Mouse (Mus musculus): ENCODE data around the gene 0610012G03Rik.
"Not testable (repeated sequence)": the region's sequence is repeated elsewhere in the genome, so short reads cannot be mapped to it uniquely, and the experiment has no call there.

0610012G03Rik gene

DNA sequence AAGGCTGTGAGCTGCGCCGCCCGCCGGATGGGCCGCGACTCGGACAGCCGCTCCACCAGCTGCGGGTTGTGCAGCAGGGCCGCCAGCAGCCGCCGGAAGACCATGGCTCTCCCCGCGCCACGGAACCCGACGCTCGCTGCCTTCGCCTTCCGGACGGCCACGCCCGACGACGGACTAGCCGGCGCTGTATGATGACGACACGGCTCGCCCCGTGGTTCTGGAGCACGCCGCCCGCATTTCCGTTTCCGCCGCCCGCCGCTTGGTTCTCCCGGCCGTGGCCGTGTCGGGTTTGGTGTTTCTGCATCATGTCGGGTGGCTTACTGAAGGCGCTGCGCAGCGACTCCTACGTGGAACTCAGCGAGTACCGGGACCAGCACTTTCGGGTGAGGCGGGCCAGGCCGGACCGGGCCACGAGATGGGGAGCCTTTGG is at the start of gene 0610012G03Rik, which contains the start of gene Ncbp2:
TSS of gene 0610012G03Rik (minus strand) at position 150 of the 430 bp plus-strand sequence.
TSS of gene Ncbp2 (plus strand) at position 169 of the 430 bp plus-strand sequence.
- DNase-seq (ENCODE audit: low spot score) = peak; percentile 97

DNA sequence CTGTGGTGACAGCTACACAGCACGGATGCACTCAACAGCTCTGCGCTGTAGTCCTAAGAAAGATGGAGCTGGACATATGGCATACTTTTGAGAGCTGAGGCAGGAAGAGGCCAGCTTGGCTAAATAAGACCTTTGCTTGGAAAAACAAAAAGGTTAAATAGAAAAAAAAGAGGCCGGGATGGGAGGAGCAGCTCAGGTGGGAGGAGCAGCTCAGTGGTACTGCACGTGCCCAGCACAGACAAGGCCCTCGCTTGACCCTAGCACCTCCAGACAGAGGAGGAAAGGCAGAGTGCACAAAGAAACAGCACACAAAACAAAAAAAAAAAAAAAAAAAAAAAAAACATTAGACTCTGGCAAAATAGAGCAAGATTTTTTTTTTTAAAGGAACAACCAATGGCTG is 48.1 kb upstream of the 0610012G03Rik start:
- no peak for DNase-seq (ENCODE audit: low spot score)

DNA sequence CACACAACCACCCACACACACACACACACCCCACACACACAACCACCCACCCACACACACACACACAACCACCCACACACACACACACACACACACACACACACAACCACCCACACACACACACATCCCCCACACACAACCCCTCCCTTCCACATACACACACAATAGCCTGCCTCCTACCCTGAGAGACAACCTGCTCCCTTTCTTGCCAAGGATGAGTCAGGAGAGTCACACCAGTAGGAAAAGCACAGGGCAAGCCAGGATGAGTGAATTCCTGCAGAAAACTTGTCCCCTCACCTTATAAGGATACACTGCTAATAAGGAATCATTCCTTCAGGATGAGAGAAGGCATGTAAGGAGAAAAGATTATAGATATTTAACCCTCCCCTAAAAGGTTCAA is 45.7 kb upstream of the 0610012G03Rik start:
- no peak for DNase-seq (ENCODE audit: low spot score)

DNA sequence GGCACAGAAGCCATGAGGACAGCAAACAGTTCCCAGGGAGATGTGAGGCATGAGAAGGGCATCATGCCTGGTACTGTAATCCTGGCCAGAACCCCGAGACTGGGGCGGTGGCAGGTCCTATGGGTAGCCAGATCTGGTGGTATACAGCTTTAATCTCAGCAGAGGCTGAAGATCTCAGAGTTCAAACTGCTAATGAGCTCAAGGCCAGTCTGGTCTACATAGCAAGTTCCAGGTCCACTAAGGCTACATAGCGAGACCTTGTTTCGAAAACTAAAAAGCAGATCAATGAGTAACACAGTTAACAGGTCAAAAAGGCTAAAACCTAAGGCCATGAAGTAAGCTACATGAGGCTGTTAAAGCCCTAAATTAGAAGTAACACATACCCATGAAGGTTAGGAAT is 44.9 kb upstream of the 0610012G03Rik start:
- DNase-seq (ENCODE audit: low spot score) = no peak

DNA sequence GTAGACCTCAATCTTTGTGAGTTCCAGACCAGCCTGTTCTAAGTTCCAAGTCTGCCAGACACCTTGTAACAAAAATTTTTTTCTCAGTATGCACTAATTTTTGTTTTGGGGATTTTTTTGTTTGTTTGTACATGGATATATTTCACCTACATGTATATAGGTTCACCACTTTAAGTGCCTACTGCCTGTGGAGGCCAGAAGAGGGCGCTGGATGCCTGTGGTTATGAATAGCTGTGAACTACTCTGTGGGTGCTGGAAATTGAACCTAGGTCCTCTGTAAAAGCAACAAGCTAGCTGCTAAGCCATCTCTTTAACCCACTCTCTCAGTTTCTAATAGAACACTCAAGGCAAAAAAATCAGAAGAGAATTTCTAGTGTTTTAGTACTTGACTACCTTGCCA is 43.7 kb upstream of the 0610012G03Rik start:
- no peak for DNase-seq (ENCODE audit: low spot score)

DNA sequence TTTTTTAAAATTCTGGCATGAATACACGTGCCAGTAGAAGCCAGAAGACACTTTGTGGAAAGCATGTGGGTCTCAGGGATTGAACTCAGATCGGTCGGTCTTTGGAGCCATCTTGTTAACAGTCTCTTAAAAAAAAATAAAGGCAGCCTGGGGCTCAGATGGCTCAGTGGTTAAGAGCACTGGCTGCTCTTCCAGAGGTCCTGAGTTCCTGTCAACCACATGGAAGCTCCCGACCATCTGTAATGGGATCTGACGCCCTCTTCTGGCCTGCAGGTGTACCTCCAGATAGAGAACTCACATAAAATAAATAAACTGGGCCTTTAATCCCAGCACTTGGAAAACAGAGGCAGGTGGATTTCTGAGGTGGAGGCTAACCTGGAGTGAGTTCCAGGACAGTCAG is 32.7 kb upstream of the 0610012G03Rik start:
- DNase-seq (ENCODE audit: low spot score) = no peak

DNA sequence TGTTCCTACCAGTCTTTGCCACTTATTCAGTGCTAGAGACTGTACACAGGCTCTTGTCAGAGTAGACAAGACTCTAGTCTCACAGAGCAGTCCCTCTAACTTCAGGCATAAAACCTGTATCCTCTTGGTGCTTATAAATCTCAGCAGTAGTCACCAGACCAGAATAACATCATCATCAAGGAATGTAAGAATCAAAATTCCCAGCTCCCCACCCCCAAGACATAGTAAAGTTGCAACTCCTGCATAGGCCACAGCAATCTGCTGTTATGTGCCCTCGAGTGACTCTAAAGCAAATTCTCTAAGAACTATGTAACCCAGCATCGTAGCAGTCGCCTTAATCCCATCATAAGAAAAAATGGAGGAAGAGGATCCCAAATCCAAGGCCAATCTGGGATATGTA is 31.2 kb upstream of the 0610012G03Rik start:
- DNase-seq (ENCODE audit: low spot score) = no peak

DNA sequence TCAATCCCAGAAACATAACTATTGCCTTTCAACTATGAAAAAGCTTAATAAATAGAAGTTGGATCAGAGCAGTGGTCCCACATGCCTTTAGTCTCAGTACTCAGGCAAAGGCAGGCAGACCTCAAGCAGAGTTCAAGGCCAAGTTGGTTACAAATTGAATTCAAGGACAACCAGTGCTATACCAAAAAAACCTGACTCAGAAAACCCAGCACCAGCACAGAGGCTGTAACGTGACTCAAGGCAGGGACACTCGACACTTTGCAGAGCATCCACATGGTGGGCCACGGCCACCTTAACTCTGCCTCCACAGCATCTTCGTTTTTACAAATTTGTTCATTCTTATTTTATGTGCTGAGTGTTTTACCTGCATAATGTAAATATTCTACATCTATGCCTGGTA is 27.0 kb upstream of the 0610012G03Rik start:
- DNase-seq (ENCODE audit: low spot score) = no peak

DNA sequence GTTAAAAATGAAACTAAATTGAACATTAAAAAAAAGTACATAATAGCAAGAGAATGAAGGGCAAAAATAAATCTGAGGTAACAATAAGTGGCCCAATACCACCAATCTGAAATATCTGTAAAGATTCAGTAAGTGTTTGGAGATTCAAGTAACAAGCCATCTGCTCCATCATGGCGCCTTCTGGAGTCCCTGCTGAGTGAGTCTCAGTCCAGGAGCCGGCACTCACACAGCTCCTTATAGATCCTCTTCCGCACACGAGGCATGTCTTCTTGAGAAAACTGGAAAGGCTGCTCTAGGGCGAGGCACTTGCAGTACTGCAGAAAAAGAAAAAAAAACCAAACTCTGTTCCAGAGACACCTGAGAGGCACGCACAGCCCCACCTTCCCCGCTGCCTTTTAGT is 14.9 kb upstream of the 0610012G03Rik start:
- DNase-seq (ENCODE audit: low spot score) = no peak

DNA sequence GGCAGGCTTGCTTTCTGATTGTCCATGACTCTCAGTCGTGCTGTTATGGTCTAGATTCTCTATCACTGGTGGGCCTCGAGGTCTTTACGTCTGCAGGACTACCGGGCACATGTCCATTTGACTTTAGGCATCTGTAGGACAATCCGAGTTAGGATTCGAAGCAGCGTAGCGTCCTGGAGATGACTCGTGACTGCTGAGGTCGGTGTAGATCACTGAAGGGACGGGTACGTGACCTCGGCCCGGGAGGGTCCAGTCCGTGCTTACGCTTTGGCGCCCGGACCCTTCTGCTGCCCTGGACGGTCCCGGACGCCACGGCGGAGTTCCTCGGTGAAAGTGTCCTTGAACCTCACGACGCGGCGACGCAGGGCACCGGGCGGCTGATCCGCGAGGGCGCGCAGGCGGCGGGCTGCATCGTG is 385 bp downstream of the 0610012G03Rik start:
- DNase-seq (ENCODE audit: low spot score) = no peak

DNA sequence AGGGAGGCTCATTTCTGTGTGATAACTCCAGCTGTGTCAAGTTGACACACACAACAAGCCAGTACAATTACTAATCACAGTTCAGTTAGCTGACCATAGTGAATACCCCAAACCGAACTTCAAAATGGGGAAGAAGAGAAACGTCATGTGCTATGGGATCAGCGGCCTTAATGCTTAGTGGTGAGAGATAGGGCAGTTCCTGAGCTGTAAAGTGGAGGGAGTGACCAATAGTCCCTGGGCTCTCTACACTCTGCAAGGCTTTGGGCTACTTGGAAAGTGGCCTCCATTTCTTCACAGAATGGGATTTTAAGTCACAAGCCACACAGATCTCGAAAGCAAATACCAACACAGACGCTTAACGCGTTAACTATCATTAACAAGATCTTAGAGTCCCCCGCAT is 961 bp downstream of the 0610012G03Rik start:
- no peak for DNase-seq (ENCODE audit: low spot score)

DNA sequence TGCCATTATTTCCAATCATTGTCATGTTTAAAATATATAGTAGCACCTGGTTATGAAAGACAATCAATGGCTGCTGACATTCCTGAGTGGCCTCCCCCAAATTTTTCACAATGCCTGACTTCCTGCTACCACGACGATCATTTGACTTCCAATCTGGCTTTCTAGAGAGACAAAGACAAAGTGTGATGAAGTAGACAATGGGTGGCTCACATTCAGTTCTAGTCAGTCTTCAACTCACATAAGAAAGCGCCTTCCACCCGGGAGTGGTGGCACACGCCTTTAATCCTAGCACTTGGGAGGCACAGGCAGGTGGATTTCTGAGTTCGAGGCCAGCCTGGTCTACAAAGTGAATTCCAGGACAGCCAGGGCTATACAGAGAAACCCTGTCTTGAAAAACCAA is 2.3 kb downstream of the 0610012G03Rik start:
- not testable (repeated sequence) for DNase-seq (ENCODE audit: low spot score)

DNA sequence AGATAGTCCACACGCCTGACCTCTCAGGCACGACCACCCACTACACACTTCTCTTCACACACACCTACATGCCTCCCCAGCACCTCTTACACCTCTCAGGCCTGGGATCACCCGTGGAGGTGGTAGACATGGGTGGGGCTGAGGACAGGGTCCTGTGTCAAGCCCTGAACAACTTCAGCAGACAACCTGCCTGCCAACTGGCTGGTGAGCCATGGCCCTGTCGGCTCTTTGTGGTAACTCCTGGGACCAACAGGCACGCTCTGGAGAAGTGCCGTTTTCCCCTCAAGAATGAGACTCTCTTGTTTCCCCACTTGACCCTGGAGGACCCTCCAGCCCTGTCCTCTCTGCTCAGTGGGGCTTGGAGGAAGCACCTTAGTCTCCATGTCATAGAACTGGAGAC is 2.9 kb downstream of the 0610012G03Rik start:
- no peak for DNase-seq (ENCODE audit: low spot score)

DNA sequence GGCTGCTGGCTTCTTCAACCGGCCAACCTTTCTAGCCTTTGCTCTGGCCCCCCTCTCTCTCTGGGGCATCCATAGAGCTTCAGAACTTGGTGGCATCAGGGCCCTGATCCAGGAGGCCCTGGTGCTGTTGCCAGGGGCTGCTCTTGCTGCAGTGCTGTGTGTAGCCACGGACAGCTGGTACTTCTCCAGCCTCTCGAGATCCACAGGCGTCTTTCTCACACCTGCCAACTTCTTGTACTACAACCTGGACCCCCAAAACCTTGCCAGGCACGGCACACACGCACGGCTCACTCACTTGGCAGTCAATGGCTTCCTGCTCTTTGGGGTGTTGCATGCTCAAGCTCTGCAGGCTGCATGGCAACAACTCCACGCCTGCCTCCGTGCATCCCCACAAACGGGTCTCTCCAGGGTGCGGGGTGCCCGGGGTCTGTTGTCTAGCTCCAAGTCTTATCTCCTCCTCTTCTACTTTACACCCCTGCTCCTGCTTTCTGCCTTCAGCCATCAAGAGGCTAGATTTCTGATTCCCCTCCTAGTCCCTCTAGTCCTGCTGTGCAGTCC is 3.5 kb downstream of the 0610012G03Rik start:
- DNase-seq (ENCODE audit: low spot score) = no peak

DNA sequence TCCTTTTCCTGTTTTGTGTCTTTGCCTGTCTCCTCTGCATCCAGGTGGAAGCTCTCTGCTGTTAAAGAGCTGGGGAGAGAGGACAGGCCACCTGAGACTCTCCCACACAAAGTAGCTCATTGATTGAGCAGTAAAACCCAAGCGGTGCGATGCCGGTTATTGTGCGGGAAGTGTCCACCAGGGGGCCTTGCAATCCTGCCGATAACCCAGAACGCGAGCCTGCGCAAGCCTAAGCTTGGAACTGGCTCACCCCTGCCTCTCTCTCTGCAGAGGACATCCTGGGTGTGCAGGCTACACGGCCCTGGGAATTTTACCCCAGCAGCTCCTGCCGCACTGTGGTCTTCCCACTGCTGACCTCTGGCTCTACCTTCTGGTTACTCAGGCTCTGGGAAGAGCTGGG is 4.3 kb downstream of the 0610012G03Rik start:
- DNase-seq (ENCODE audit: low spot score) = peak; percentile 81

DNA sequence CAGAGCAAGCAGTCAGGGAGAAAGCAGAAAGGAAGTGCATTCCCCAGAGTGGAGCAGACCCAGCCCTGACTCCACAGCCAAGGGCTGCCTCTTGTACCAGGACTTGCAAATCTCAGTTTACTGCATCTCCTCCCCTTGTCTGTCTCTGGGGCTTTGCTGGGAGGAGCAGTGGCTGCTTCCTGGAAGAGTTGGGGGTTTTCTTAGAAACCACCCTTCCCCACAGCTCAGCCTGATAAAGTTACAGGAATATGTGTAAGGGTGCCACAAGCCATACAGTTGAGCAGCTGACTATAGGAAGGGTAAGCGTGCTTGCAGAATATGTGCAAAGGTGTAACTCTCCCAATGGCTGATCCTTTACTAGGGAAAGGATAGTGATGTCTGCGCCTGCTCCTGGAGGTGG is 7.7 kb downstream of the 0610012G03Rik start:
- DNase-seq (ENCODE audit: low spot score) = no peak

DNA sequence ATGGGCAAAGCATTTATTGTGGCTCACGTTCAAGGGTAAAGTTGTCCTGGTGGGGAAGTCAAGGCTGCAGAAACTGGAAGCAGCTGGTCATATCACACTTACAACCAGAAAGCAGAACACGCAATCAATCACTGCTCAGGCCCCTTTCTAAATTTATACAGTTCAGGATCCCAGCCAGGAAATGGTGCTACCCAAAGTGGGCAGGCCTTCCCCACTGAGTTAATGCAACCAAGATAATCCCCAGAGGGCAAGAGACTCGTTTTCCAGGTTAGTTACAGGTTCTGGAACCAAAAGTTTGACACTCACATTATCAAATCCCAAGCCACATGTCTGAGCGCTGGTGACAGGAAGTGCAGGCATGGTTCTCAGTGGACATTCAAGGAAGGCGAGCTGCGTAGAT is 9.4 kb downstream of the 0610012G03Rik start:
- no peak for DNase-seq (ENCODE audit: low spot score)

DNA sequence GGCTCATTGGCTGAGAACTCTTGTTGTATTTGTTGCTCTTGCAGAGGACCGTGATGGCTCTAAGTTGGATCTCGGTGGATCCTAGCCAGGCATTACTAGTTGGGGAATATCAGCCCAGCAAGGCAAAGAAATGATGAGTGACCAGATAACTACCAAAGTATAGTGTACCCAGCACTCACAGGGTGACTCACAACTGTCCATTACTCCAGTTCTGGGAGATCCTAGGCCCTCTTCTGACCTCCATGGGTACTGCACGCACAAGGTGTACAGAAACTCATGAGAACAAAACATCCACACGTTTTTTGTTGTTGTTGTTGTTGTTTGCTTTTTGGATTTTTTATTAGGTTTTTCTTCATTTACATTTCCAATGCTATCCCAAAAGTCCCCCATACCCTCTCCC is 11.7 kb downstream of the 0610012G03Rik start:
- DNase-seq (ENCODE audit: low spot score) = no peak

DNA sequence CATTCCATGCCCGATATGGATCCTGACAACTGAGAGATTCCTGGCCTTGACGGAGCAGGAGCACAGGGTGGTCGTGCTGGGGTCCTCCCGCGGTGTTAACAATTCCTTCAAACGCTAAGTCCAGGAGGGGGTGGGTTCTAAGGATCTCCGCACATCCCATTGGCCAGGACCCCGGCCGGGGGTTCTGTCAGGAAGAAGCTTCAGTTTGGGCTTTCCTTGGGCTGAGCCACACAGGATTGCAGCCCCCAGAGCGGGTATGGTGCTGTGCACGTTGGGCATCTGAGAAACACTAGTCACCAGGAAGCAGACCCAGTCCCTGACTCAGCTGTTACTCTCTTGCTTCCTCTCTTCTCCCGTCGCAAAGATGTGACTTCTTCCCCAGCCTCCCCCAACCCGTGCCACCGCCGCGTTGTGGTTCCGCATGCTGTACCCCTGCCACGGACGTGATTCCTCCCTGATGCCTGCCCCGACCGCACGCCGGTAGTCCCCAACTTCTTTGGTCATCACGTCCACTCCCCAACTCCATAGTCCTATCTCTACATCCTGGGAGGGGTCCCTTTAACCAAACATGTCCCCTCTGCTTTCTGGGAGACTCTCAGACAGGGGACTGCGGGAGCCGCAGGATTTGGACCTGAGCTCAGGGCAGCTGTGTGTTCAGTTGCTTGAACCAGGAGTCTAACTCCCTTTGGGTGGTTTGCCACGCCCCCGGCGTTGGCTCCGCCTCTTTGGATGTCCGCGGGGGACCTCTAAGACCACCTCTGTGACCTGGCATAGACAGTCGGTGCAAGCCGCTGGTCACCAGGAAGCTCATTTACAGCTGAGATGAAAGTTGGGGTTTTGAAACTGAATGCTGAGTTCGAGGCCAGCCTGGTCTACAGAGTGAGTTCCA is 13.0 kb downstream of the 0610012G03Rik start:
- no peak for DNase-seq (ENCODE audit: low spot score)

DNA sequence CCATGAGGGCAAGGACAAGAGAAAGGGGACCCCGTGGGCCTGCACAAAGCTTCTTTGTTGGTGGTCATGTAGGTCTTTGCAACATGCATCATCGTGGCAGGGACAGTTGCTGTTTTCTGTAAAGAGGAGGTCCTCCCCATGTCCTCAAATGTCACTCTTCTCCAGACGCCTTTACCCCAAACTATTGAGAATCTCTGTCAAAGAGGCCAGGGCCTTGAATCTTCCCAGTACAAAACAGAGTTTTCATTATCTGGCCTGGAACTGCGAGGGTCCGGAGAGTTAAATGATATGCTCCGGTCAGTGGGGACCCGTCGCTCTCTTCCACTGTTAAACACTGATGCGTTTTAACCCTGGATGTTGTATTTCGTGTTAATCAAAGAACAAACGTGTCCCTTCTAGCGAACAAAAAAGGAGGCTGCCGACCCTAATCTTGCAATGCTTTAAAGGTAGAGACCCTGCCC is 13.7 kb downstream of the 0610012G03Rik start:
- no peak for DNase-seq (ENCODE audit: low spot score)

DNA sequence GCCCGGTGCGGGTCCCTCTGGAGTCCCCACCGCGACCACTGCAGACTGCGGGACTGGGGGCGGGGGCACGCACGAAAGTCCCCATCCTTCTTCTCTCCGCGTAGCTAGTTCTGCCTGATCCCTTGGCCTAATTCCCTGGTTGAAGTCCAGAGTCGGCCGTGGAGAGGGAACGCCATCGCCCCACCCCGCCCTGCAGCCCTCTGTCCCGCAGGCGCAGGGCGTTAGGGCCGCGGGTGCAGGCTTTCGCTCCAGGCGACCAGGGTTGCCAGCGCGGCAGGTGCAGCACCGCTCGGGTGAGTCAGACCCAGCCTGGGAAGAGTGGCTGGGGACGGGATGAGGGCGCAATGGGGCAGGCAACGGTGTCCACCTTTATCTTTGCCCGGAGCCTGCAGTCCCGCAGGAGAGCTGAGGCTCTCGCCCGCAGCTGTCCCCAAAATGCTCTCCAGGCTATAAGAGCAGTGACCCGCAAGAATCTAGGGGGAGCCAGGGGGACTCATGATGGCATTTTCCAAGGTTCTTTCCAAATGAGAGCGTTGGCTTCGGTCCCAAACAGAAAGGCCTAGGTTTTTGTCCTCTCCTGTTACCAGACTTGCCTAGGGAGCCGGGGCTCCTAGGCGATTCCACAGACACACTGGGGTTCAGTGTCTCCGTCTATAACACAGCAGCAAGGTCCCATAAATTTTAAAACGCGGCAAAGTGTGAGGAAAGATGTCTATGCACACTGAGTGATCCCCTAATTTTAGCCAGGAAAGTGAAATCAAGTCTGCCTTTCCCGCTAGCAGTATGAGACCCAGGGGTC is 14.3 kb downstream of the 0610012G03Rik start, which contains the start of gene Pigz:
TSS of gene Pigz (plus strand) at position 101 of the 799 bp plus-strand sequence.
- DNase-seq (ENCODE audit: low spot score) = peak; percentile 68

Data from urinary bladder, postnatal 14 days (tissue).